Mouse (Mus musculus): ENCODE data around the gene C1qtnf1. TPM values are rescaled to one million over a fixed set of nuclear protein-coding genes. Genes with fewer than 3 reads are reported as not detected.

C1qtnf1 gene
- polyA plus RNA-seq, 1 experiment from 2014 or later: 7.1 TPM

GRCm38 (mm10) chr11:118496066-118496689 is 68.2 kb downstream of the C1qtnf1 start:
- Histone ChIP-seq H3K9me3 (ENCODE audit: control insufficient read depth, low read length) (no peaks in the 10 kb centered on the region), H3K27me3 (replicated peaks; ENCODE audit: control insufficient read depth, insufficient read depth, low read length) (no peaks in the 10 kb centered on the region), H3K4me2 (ENCODE audit: low read depth, low read length) (no peak overlapping the region), H3K4me3 (ENCODE audit: low read length) (no peak overlapping the region), H3K36me3 (ENCODE audit: control insufficient read depth, insufficient read depth, low read length) (no peaks in the 10 kb centered on the region), H3K9ac (ENCODE audit: low read depth, low read length) (no peak overlapping the region), H3K27ac (ENCODE audit: low read length) (no peak overlapping the region), H3K4me1 (ENCODE audit: control insufficient read depth, insufficient read depth, low read length) (no peaks in the 10 kb centered on the region)
- no peak for ATAC-seq
- 57% methylated on average over 20 of the region's 20 CpGs for WGBS

Other genes starting within 250 kb of the C1qtnf1 start
- 9.6 and 9.8 TPM in 2 replicates for gene Cyth1, start 179.6 kb upstream of the C1qtnf1 start, polyA plus RNA-seq (2015; fragmentation: Nextera tagmentation; extraction: Ambion mirVana)
- 15.9 TPM in 2 replicates for gene Usp36, start 138.0 kb upstream of the C1qtnf1 start, polyA plus RNA-seq (2015; fragmentation: Nextera tagmentation; extraction: Ambion mirVana)
- 0.20 and 0.24 TPM in 2 replicates for gene Cep295nl, start 85.7 kb upstream of the C1qtnf1 start, polyA plus RNA-seq (2015; fragmentation: Nextera tagmentation; extraction: Ambion mirVana)
- gene Timp2, start 72.5 kb upstream of the C1qtnf1 start, polyA plus RNA-seq (2015; fragmentation: Nextera tagmentation; extraction: Ambion mirVana): 30.9 and 45.1 TPM in 2 replicates
- 226 and 234 TPM in 2 replicates for gene Lgals3bp, start 26.1 kb upstream of the C1qtnf1 start, polyA plus RNA-seq (2015; fragmentation: Nextera tagmentation; extraction: Ambion mirVana)
- gene Cant1, start 9.1 kb upstream of the C1qtnf1 start, polyA plus RNA-seq (2015; fragmentation: Nextera tagmentation; extraction: Ambion mirVana): 38.7 and 44.1 TPM in 2 replicates
- gene Engase, start 48.6 kb downstream of the C1qtnf1 start, polyA plus RNA-seq (2015; fragmentation: Nextera tagmentation; extraction: Ambion mirVana): 13.5 and 17.8 TPM in 2 replicates

Data from intestine, embryonic 16.5 days (tissue).